Mouse (Mus musculus) E14TG2a.4 (cell line): ENCODE results near the gene Cpa4.

Experiments used
- CTCF ChIP-seq: conservative IDR thresholded peaks from 2 replicates; pipeline ENCODE4 v1.5.1; 2014; ENCODE audit warnings: low read length
- NANOG ChIP-seq: IDR thresholded peaks from 2 replicates; pipeline ENCODE4 v1.6.1; 2014; ENCODE audit warnings: borderline replicate concordance, low read length, mixed read lengths
- POU5F1 ChIP-seq: IDR thresholded peaks from 2 replicates; pipeline ENCODE4 v1.6.1; 2014; ENCODE audit warnings: low read length, borderline replicate concordance

DNA sequence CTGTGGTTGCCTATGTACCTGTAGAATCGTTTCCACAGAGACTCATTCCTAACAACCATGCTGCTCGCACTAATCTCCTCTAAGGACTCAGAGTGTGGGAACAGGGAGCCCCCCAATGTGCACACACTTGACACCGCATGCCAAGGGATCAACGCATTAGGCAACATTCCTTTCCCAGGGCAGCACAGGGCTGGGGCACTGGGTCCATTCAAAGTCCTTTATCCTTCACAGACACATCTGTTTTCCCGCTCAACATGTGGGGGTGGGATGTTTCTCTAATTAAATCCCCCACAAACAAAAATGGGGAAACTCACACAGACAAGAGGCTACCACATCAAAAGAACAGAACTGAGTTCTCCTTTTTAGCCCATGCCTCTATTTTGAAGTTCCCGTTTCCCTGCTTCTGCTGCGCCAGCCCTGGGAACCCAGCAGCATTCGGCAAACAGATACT, 48.3 kb downstream of the Cpa4 start:
- TF ChIP-seq CTCF = no peak
- no peak for TF ChIP-seq POU5F1
- TF ChIP-seq NANOG = no peak
